Mouse (Mus musculus) liver, embryonic 14.5 days (tissue): ENCODE measurements around the gene Usp15. TPM values are rescaled to one million over a fixed set of nuclear protein-coding genes. Genes with fewer than 3 reads are reported as not detected.
A peak's percentile ranks its signal among the peaks of the same experiment; 100 is the strongest.

Experiments used
- ATAC-seq: fragments of 200-750 bp; cut with Nextera tagmentation; 2 replicates; pipeline ENCODE4 v1.8.0; 2017; ENCODE audit warnings: moderate number of reproducible peaks, mild to moderate bottlenecking, moderate library complexity; ENCODE audit not compliant: insufficient read depth
- DNase-seq, 3 experiments: peaks; one replicate each; pipeline ENCODE4 v3.0.0-alpha.2; 2012 to 2013; ENCODE audit warnings: low read depth in 3 of 3, low spot score in 3 of 3
- H3K27ac ChIP-seq: fragments of 300-500 bp; sonication (generic); 2 replicates; pipeline ENCODE4 v1.5.1; 2014; ENCODE audit warnings: moderate library complexity, mild to moderate bottlenecking, control low read depth, inconsistent platforms
- H3K27me3 ChIP-seq: fragments of 300-500 bp; sonication (generic); 2 replicates; pipeline ENCODE4 v1.6.1; 2014; ENCODE audit warnings: mild to moderate bottlenecking, low read length, moderate library complexity; ENCODE audit not compliant: control insufficient read depth, insufficient read depth
- H3K36me3 ChIP-seq: fragments of 300-500 bp; sonication (generic); replicated peaks from 2 replicates; pipeline ENCODE4 v1.6.1; 2014; ENCODE audit warnings: low read depth; ENCODE audit not compliant: control insufficient read depth, insufficient read depth
- H3K4me1 ChIP-seq, 2 experiments: fragments of 200-500 bp in 1 of 2; fragments of 300-500 bp in 1 of 2; sonication (generic) in 1 of 2; replicated peaks; 2 replicates each; pipeline ENCODE4 v1.6.1; 2012 to 2014; ENCODE audit warnings: antibody characterized with exemption in 1 of 2, inconsistent platforms in 1 of 2, low read length in 1 of 2; ENCODE audit not compliant: control insufficient read depth in 2 of 2, insufficient read depth in 2 of 2
- H3K4me2 ChIP-seq: fragments of 300-500 bp; sonication (generic); 2 replicates; pipeline ENCODE4 v1.6.1; 2014; ENCODE audit warnings: low read depth, mild to moderate bottlenecking, control low read depth, moderate library complexity
- H3K4me3 ChIP-seq, 2 experiments: fragments of 200-500 bp in 1 of 2; fragments of 300-500 bp in 1 of 2; sonication (generic) in 1 of 2; 2 replicates each; pipeline ENCODE4 v1.5.1; 2012 to 2014; ENCODE audit warnings: low read depth in 2 of 2, low read length in 2 of 2, mild to moderate bottlenecking in 2 of 2, control low read depth in 1 of 2, inconsistent platforms in 1 of 2, moderate library complexity in 1 of 2; ENCODE audit not compliant: insufficient read depth in 1 of 2
- H3K9ac ChIP-seq: fragments of 300-500 bp; sonication (generic); replicated peaks from 2 replicates; pipeline ENCODE4 v1.6.1; 2014; ENCODE audit warnings: mild to moderate bottlenecking, control low read depth, moderate library complexity
- H3K9me3 ChIP-seq: fragments of 300-500 bp; sonication (generic); 2 replicates; pipeline ENCODE4 v1.6.1; 2016; ENCODE audit warnings: low read length, mixed read lengths; ENCODE audit not compliant: control insufficient read depth
- CTCF ChIP-seq: IDR thresholded peaks from 2 replicates; pipeline ENCODE4 v1.5.1; 2016; ENCODE audit warnings: antibody characterized with exemption, low read depth, control low read depth
- EP300 ChIP-seq: IDR thresholded peaks from 2 replicates; pipeline ENCODE4 v1.6.1; 2016; ENCODE audit warnings: antibody characterized with exemption, low read depth
- WGBS: fragments of 180-500 bp; shearing (Covaris S2); extraction: QIAGEN DNeasy Blood & Tissue Kit; methylation state at CpG from one replicate; pipeline ENCODE4 v1.1.7; 2014; ENCODE audit not compliant: insufficient replicate concordance; 5-methylcytosine and 5-hydroxymethylcytosine counted together
- polyA plus RNA-seq, 2 experiments: library from polyadenylated mRNA; depleted of rRNA in 1 of 2; stranded (reverse) in 1 of 2; unstranded in 1 of 2; fragments of >200 nt; fragmentation: Nextera tagmentation in 1 of 2; extraction: Ambion mirVana in 1 of 2; gene quantifications; 2 replicates each; pipeline versions ENCODE4 v1.2.1 to v1.2.3; 2012 to 2014

Usp15 gene
- polyA plus RNA-seq, 2 experiments, result 44.2 to 94.2 TPM

- under 1% methylated on average over 46 of the region's 48 CpGs for WGBS
- TF ChIP-seq EP300 (no peak), CTCF (no peak)
Measured at GRCm38 (mm10) chr10:123075751-123076242, 121.0 kb downstream of the Usp15 start.

DNA sequence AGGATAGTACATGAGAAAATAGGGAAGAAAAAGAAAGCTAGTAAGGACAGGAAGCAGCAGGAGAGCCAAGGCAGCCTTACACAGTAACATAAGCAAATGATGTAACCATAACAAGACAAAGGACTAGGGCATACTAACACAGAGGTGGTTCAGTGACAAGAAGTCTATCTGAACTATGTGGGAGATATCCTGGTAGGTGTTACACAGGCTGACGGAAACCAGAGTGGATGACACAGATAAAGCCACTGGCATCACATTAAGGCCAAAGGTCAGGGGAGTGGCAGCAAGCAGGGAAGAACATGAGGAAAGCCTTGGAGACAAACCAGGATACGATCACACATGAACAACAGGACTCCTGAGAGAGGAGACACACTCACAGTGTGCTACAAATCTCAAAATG is 124.8 kb downstream of the Usp15 start:
- Histone ChIP-seq H3K9me3 (no peaks in the 10 kb centered on the region), H3K27ac (no peak overlapping the region), H3K4me1 (peaks cover 10 to 21% of the 10 kb centered on the region in 2 experiments; a peak in 3 of 4 replicates), H3K27me3 (no peaks in the 10 kb centered on the region), H3K9ac (no peak overlapping the region; the same call in 1 of the 2 replicates), H3K36me3 (no peaks in the 10 kb centered on the region; the same call in 1 of the 2 replicates), H3K4me3 (no peak overlapping the region), H3K4me2 (no peak overlapping the region)
- 59% methylated on average over 2 of the region's 2 CpGs for WGBS
- TF ChIP-seq EP300 (no peak), CTCF (no peak)
- ATAC-seq (no peak), DNase-seq (no peak)

More at GRCm38 (mm10) chr10:123075751-123076242, 121.0 kb downstream of the Usp15 start:
- Histone ChIP-seq H3K36me3 (no peaks in the 10 kb centered on the region; the same call in 1 of the 2 replicates), H3K9me3 (no peaks in the 10 kb centered on the region), H3K27ac (peak overlapping the region; percentile 26), H3K4me2 (peak overlapping the region; percentile 67), H3K9ac (peak overlapping the region; percentile 87), H3K4me3 (peak overlapping the region; percentile 83 to 92), H3K27me3 (no peaks in the 10 kb centered on the region), H3K4me1 (peaks cover 11 to 22% of the 10 kb centered on the region in 2 experiments; a peak in 3 of 4 replicates)
- no peak for DNase-seq
- peak; percentile 77 for ATAC-seq

DNA sequence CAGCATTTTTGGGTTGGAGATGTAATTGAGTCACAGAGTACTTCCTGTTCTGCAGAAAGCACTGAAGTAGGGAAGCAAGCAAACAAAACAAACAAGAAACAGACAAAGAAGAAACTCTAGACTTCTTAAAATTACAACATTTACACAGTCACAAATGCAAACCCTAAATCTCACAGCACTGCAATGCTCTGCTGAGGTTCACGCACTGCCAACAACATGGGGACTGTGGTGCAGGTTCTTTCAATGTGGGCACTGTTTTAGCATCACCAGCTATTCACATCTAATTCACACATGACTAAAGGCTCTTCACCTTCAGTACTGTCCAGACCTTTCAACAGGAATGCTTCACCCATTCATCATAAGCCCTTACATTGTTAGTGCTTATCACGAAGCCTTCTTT is 133.8 kb downstream of the Usp15 start:
- no peak for ATAC-seq
- Histone ChIP-seq H3K27ac (no peak overlapping the region), H3K36me3 (no peaks in the 10 kb centered on the region), H3K9ac (no peak overlapping the region), H3K4me3 (no peak overlapping the region), H3K4me2 (no peak overlapping the region), H3K27me3 (no peaks in the 10 kb centered on the region), H3K4me1 (no peaks in the 10 kb centered on the region), H3K9me3 (no peaks in the 10 kb centered on the region)
- no peak for DNase-seq
- 86% methylated on average over 2 of the region's 2 CpGs for WGBS
- TF ChIP-seq CTCF (no peak), EP300 (no peak)

GRCm38 (mm10) chr10:123060831-123061230 is 136.0 kb downstream of the Usp15 start:
- ATAC-seq, result no peak
- no peak for DNase-seq
- TF ChIP-seq EP300 (no peak), CTCF (no peak)
- 63% methylated on average over 6 of the region's 6 CpGs for WGBS
- H3K36me3 ChIP-seq, result no peaks in the 10 kb centered on the region
- H3K4me1 ChIP-seq, result no peaks in the 10 kb centered on the region
- no peak overlapping the region for H3K4me2 ChIP-seq
- no peaks in the 10 kb centered on the region for H3K27me3 ChIP-seq
- H3K9me3 ChIP-seq, result no peaks in the 10 kb centered on the region
- H3K9ac ChIP-seq, result no peak overlapping the region
- no peak overlapping the region for H3K4me3 ChIP-seq
- no peak overlapping the region for H3K27ac ChIP-seq

DNA sequence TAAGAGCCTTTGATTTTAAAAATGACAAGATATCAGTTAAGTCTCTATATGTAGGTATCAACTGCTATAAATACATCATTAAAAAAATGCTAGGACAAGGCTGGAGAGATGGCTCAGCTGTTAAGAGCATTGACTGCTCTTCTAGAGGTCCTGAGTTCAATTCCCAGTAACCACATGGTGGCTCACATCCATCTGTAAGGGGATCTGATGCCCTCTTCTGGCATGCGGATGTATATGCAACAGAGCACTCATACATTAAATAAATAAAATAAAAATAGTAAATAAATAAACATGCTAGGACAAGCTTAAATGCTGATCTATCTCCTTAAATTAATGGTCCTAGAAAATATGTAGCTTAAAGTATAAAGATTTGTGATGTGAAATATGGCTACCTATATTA is 139.7 kb downstream of the Usp15 start:
- Histone ChIP-seq H3K4me2 (no peak overlapping the region), H3K9me3 (no peaks in the 10 kb centered on the region), H3K27ac (no peak overlapping the region), H3K36me3 (no peaks in the 10 kb centered on the region), H3K27me3 (no peaks in the 10 kb centered on the region), H3K4me1 (no peaks in the 10 kb centered on the region), H3K9ac (no peak overlapping the region), H3K4me3 (no peak overlapping the region)
- TF ChIP-seq EP300 (no peak), CTCF (peak; percentile 49; the same call in 1 of the 2 replicates)
- no peak for ATAC-seq
- WGBS, result 71% methylated on average over 1 of the region's 1 CpGs
- no peak for DNase-seq
